Mouse (Mus musculus) bone marrow macrophage, adult 2 months (primary cell): ENCODE results near the gene Tcam1. TPM values are rescaled to one million over a fixed set of nuclear protein-coding genes. Genes with fewer than 3 reads are reported as not detected.
"Not testable (repeated sequence)": the region's sequence is repeated elsewhere in the genome, so short reads cannot be mapped to it uniquely, and the experiment has no call there.

ENCODE experiments used
- H3K27ac ChIP-seq: 2 replicates; pipeline ENCODE4 v1.5.1; 2012; ENCODE audit warnings: low read depth, low read length; ENCODE audit not compliant: insufficient read depth
- H3K4me1 ChIP-seq: 2 replicates; pipeline ENCODE4 v1.6.1; 2012; ENCODE audit warnings: low read length; ENCODE audit not compliant: control insufficient read depth, insufficient read depth
- H3K4me3 ChIP-seq: 2 replicates; pipeline ENCODE4 v1.5.1; 2012; ENCODE audit warnings: mild to moderate bottlenecking, low read length, moderate library complexity; ENCODE audit not compliant: insufficient read depth
- CTCF ChIP-seq: IDR thresholded peaks from 2 replicates; pipeline ENCODE4 v1.5.1; 2012; ENCODE audit warnings: low read depth, mild to moderate bottlenecking, low read length, moderate library complexity
- POLR2A ChIP-seq: IDR thresholded peaks from 2 replicates; pipeline ENCODE4 v1.6.1; 2012; ENCODE audit warnings: mild to moderate bottlenecking, low read depth, low read length, borderline replicate concordance
- polyA plus RNA-seq: library from polyadenylated mRNA; stranded (reverse); fragments of >200 nt; gene quantifications from 2 replicates; pipeline ENCODE4 v1.2.4, GENCODE M21; 2012; ENCODE audit not compliant: missing spikeins, insufficient read depth, insufficient read length

The Tcam1 gene
- polyA plus RNA-seq = not detected in 2 replicates

GRCm38 (mm10) chr11:106276454-106276853, at the start of gene Tcam1:
Gene Tcam1, plus strand, starts transcription at chr11:106276672.
- H3K4me3 ChIP-seq = no peak within 1 kb of the TSS
- TF ChIP-seq POLR2A (no peak), CTCF (peak; percentile 56)
- H3K4me1 ChIP-seq = peaks cover 11% of the 10 kb centered on the region
- H3K27ac ChIP-seq = no peak within 1 kb of the TSS

DNA sequence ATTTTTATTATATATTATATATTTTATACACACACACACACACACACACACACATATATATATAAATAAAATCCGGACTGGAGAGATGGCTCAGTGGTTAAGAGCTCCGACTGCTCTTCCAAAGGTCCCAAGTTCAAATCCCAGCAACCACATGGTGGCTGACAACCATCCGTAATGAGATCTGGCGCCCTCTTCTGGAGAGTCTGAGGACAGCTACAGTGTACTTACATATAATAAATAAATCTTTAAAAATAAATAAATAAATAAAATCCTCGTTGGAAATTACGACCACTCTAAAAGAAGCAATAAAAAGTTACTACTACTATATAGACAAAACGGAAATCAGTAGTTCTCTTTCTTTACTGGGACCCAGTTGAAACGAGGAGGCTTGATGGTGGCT, 42.5 kb upstream of the Tcam1 start:
- not testable (repeated sequence) for H3K27ac ChIP-seq, H3K4me3 ChIP-seq, H3K4me1 ChIP-seq

GRCm38 (mm10) chr11:106246834-106247233, 29.6 kb upstream of the Tcam1 start:
- H3K4me1 ChIP-seq = no peaks in the 10 kb centered on the region
- no peak overlapping the region for H3K27ac ChIP-seq
- TF ChIP-seq POLR2A (no peak), CTCF (no peak)
- no peak overlapping the region for H3K4me3 ChIP-seq

DNA sequence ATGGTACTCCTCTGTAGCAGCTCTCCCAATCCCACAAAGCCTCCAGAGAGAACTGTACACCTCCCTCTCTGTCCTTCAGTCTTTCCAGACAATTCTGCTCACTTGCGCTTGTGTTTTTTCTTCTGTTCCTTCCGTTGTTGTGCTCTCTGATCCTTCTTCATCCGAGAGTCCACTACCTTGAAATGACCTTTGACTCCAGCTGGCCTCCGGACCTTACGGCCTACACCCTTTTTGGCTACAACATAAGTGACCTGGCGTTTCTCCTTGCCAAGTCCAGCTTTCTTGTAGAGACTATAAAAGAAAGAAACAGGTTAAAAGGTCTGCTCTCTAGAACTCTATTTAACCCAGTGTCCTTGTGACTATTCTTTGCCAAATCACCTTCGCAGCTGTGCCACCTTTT, 27.1 kb upstream of the Tcam1 start:
- Histone ChIP-seq H3K4me1 (peaks cover 1% of the 10 kb centered on the region; the same call in 1 of the 2 replicates), H3K27ac (no peak overlapping the region), H3K4me3 (no peak overlapping the region)
- TF ChIP-seq CTCF = no peak
- no peak for TF ChIP-seq POLR2A

DNA sequence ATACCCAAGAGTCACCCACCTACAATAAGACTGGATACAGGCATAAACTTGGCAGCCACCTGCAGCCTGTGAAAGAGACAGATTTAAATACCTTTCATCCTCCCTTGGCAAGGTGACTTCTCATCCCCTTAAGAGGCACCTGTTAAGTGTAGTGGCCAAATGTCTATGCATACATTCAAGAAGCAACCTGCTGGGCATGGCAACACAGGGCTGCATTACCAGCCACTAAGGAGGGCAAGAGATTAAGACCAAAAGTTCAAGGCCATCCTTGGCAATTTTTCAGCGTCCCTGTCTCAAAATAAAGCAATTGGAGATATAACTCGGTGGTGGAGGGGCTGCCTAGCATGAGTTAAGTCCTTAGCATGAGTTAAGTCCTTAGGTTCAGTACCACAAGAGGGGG, 21.7 kb upstream of the Tcam1 start:
- H3K4me3 ChIP-seq = peak overlapping the region; percentile 96
- no peak for TF ChIP-seq CTCF
- no peak for TF ChIP-seq POLR2A
- H3K27ac ChIP-seq = peak overlapping the region; percentile 68
- H3K4me1 ChIP-seq = peaks cover 13% of the 10 kb centered on the region

DNA sequence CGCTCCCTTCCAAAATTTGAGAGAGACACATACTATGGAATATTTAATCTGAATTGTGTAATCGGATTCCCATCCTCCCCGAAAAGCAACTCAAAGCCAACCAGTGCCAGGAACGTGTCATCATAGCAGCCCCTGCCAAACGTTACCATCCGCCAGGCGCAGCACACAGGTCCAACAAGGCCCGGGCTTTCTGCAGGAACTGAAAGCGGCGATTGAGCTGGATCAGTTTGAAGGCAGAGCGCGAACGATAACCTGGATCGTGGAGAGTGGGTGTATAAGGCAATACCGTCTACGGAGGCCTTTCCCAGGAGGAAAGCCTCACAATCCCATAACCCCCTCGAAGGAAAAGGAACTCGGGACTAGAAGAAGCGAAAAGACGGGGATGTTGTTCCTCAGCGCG, 21.3 kb upstream of the Tcam1 start:
- Histone ChIP-seq H3K4me3 (peak overlapping the region; percentile 96), H3K4me1 (peaks cover 13% of the 10 kb centered on the region), H3K27ac (peak overlapping the region; percentile 68)
- TF ChIP-seq POLR2A = no peak
- no peak for TF ChIP-seq CTCF

- peak within 1 kb of the TSS; percentile 68 for H3K27ac ChIP-seq
- H3K4me3 ChIP-seq = peak within 1 kb of the TSS; percentile 96
- peaks cover 13% of the 10 kb centered on the region for H3K4me1 ChIP-seq
- TF ChIP-seq CTCF (no peak), POLR2A (no peak)
Observed at GRCm38 (mm10) chr11:106255685-106256451, 20.6 kb upstream of the Tcam1 start, which contains the start of the genes Ftsj3 and Psmc5. Gene Ftsj3, minus strand, starts transcription at chr11:106256079. Gene Psmc5, plus strand, starts transcription at chr11:106256154.

GRCm38 (mm10) chr11:106256775-106257174, 19.7 kb upstream of the Tcam1 start:
- peak overlapping the region; percentile 96 for H3K4me3 ChIP-seq
- no peak overlapping the region for H3K27ac ChIP-seq
- peaks cover 13% of the 10 kb centered on the region for H3K4me1 ChIP-seq
- TF ChIP-seq CTCF (no peak), POLR2A (no peak)

- TF ChIP-seq POLR2A (no peak), CTCF (no peak)
- Histone ChIP-seq H3K27ac (no peak overlapping the region), H3K4me3 (no peak overlapping the region), H3K4me1 (peaks cover 10% of the 10 kb centered on the region)
Observed at GRCm38 (mm10) chr11:106260826-106261450, 15.5 kb upstream of the Tcam1 start.

GRCm38 (mm10) chr11:106263963-106264362, 12.5 kb upstream of the Tcam1 start:
- H3K4me3 ChIP-seq = no peak overlapping the region
- H3K4me1 ChIP-seq = peaks cover 16% of the 10 kb centered on the region
- TF ChIP-seq POLR2A (no peak), CTCF (no peak)
- no peak overlapping the region for H3K27ac ChIP-seq

GRCm38 (mm10) chr11:106264988-106265387, 11.5 kb upstream of the Tcam1 start:
- no peak for TF ChIP-seq POLR2A
- no peak for TF ChIP-seq CTCF
- H3K27ac ChIP-seq = no peak overlapping the region
- no peak overlapping the region for H3K4me3 ChIP-seq

More at GRCm38 (mm10) chr11:106264988-106265387, 11.5 kb upstream of the Tcam1 start:
- H3K4me1 ChIP-seq = peaks cover 22% of the 10 kb centered on the region
